Mouse (Mus musculus): ENCODE measurements around the gene Chm.

Gene Chm

DNA sequence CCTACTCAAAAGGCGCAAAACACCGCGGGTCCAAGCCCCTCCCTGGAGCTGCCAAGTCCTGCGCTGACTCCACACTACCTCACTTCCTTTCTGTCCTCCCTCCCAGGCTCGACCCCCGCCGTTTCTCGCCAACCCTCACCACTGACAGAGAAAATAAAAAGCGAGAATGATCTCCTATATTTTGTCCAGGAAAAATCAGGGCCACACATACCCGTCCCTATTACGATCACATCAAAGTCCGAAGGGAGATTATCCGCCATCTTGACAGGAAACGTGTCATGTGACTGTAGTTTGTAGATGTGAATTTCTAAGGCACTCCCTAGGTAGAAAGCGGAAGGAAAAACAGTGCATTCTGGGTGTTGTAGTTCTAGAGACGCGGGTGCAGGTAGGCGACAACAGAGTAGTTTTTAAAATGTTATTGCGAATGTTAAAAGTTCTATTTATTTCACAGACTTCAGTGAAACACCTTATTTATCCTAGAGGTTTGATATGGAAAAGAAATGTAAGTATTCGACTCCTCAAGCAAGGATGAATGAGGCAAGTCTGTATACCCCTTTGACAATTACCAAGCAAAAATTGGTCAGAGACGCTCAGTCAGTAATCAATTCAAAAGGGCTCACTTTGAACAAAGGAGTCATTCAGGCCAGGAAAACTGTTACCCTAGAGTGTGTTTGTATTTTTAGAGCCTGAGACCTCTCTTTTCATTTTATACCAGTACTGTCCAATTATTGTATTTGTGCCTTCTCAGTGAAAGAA lies at the start of gene Chm:
TSS of gene Chm (minus strand) at position 288 of the 756 bp plus-strand sequence.
- DNase-seq (ENCODE audit: low read depth, low spot score) = peak; percentile 80

DNA sequence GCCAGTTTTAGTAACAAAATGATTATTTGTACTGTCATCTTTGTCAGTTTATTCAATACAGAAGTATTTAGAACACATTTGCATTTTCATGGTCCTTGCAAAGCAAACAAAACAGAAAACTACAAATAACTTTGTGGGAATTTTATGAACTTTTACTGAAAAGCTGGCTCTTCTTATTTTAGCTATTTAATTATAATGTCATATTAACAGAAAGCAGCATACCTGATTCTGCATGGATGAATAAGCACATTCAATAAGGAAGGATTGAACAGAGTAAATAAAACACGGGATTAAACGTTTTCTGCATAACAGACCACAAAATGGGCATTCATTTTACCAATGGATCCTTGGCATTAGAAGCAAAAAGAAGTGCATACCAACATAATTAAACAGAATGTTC lies 8.6 kb upstream of the Chm start:
- no peak for DNase-seq (ENCODE audit: low read depth, low spot score)

DNA sequence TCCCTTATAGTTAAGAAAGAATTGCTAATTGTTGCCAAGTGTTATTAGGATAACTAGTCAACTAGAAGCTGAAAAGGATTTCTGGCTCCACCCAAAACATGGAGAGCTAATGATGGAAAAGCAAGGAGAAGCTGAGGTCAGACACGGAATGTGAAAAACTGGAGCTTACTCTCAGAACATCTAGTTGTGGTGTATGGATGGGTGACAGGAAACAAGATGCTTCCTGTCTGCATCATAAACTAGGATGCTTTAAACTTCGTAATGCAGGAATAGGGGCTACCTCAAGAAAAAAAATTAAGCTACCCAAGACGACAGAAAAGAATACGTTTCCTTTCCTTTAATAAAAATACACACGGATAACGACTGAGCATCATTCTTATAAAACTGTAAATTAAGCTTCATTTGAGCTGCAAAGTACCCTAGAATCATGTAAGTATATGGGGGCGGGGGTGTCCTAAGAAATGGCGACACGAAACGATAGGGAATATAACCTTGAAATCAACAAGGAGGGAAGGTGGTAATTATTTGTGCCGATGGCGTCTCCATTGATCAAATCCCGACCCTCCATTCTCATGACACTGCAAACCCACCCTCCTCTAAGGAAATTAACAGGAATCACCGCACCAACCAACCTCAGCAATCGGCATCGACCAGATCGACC lies 618 bp downstream of the Chm start:
- no peak for DNase-seq (ENCODE audit: low read depth, low spot score)

DNA sequence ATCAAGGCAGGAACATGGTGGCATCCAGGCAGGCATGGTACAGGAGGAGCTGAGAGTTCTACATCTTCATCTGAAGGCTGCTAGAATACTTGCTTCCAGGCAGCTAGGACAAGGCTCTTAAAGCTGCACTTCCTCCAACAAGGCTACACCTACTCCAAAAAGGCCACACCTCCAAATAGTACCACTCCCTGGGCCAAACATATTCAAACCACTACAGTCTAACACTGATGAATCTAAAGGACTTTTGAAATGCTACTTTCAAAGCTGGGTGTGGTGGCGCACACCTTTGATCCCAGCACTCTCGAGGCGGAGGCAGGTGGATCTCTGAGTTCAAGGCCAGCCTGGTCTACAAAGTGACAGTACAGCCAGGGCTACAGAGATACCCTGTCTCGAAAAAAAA lies 4.5 kb downstream of the Chm start:
- DNase-seq (ENCODE audit: low read depth, low spot score) = peak; percentile 79

DNA sequence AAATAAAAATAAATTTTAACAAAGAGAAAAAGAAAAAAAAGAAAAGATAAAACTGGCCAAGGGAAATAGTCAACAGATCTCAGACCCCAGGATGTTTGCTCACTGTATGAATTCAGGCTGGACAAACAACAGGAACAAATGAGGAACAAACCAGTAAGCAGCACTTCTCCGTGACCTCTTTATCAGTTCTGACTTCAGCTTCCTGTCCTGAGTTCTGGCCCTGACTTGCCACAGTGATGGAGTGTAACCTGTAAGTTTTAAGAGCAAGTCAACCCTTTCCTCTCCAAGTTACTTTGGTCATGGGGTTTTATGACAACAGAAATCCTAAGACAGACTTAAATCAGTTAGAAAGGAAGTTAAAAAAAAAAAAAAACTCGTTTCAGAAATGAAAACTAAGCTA lies 12.6 kb downstream of the Chm start:
- DNase-seq (ENCODE audit: low read depth, low spot score) = no peak

DNA sequence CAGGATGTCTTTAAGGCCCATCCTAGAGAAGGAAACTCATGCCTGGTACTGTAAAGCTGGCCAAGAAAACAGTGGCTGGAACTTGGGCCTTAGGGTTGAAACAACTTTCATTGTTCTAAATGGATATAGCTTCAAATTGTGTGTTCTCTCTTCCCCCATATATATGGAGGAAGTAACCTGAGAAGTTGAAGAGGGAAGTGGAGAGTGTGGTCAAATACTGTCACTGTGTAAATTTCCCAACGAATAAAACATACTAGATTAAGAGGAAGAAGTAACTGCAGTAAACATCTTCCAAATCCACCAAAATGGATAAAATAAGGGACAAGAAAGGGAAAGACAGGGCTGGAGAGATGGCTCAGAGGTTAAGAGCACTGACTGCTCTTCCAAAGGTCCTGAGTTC lies 13.0 kb downstream of the Chm start:
- no peak for DNase-seq (ENCODE audit: low read depth, low spot score)

DNA sequence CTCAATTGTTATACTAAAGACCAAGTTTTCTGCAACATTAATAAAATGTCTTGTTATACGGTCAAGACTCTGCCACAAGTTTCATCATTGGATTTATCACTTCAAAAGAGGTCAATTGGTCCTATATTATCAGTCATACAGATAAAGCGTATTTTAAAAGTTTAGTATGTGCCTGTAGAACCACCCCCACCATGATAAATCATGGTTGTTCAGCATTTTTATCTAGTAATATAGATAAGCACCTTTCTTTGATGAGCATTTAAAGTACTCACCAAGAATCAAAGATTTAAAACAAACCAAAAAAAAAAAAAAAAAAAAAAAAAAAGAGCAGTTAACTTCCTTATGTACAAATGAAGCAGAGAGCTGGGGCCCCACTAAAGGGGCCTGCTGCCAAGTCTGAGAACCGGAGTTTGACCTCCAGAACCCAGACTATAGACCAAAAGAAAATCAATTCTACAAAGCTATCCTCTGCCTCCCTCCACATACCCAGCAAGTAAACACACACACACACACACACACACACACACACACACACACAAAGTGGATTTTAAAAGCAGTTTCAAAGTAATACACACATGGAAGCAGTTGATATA lies 25.0 kb downstream of the Chm start:
- DNase-seq (ENCODE audit: low read depth, low spot score) = no peak

DNA sequence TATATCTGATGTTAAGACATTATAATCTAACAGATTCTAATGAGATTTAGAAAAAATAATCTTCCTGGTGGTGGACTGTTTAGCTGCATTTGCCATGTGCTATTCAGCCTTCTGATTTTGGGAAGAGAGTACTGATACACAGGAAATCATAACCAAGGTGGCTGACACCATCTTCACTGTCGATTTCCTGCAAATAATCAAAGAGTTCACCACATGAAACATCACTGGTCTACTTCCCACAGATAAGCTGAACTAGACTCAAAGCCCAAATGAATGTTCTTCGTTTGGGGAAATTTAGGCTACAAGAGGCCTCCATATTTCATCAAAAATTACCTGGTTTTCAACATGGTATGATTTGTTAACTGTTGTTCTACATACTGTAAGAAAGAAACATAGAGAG lies 101.1 kb downstream of the Chm start:
- DNase-seq (ENCODE audit: low read depth, low spot score) = no peak

DNA sequence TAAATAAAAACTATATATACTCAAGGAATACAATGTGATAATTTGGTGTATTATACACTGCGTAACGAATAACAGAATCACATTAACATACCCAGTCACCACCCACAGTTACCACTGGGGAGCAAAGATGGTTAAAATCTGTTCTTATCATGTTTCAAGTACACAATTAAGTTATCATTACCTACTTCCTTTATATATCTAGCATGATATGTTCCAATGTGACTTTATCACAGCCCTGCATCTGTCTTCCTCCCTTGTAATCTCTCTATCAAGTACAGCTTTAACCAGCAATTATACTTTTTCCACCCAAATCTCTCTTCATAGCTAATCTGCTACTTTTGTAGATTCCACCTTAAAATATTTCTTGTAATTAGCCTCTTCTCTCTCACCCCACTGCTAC lies 109.3 kb downstream of the Chm start:
- DNase-seq (ENCODE audit: low read depth, low spot score) = no peak

DNA sequence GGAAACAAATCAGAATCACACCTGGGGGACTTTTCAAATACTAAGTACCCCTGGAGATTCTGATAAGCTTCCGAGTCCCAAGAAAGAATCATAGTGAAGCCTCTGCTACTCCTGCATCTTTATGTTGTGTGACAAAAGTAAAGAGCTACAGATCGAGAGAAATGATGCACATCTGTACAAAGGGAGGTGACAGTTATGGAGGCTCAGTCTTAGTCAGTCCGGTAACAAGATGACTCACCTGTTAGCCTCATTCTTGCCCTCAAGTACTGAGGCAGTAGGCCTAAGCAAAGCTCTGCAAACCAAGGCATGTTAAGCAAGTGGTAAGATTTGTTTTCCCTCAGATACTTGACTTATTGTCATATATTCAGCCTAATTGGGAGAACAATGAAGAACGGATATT lies 110.5 kb downstream of the Chm start:
- no peak for DNase-seq (ENCODE audit: low read depth, low spot score)

DNA sequence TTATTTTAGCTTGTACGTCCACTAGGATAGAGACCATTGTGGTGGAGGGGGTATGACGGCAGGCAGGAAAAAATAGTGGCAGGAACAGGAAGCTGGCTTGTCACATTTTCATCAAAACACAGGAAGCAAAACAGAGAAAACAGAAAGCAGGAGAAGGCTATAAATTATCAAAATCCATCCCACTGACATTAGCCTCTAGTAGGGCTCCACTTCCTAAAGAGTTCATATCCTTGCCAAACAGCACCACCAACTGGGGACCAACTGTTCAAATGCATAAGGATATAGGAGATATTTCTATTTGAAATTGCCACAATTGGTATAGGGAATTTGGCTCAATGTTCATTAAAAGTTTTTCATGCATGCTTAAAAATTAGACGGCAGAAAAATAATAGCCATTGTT lies 181.7 kb downstream of the Chm start:
- no peak for DNase-seq (ENCODE audit: low read depth, low spot score)

DNA sequence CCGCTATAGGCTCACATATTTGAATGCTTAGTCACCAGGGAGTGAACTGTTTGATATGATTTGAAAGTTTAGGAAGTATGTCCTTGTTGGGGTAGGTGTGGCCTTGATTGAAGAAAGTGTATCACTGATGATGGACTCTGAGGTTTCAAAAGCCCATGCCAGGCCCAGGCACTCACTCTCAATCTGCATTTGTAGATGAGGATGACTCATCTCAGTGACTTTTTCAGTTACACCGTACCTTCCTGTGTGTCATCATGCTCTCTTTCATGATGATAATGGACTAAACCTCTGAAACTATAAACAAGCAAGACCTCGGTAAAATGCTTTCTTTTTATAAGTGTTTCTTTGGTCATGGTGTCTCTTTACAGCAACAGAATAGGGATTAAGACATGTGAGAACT lies 183.1 kb downstream of the Chm start:
- DNase-seq (ENCODE audit: low read depth, low spot score) = no peak

All from ES-CJ7 (cell line).